Mouse (Mus musculus): Measurements from ENCODE around the gene Snrpc.

The Snrpc gene

DNA sequence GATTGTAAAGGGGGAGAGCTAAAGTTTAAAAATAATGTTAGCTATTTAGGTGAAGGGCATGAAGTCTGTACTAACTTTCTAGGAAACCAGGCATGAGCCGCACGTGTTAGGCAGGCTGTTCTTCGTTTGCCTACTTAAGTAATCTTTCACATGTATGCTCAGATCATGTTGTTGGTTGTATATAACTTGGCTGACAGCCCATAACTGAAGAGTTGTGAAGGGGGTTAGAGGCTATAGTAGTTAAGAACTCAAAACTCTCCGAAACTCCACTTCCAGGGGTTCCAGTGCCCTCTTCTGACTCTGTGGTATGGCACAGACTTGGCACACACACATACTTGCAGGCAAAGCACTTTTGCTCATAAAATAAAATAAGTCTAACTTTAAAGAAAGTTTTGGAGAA lies 28.8 kb downstream of the Snrpc start:
- DNase-seq = no peak

DNA sequence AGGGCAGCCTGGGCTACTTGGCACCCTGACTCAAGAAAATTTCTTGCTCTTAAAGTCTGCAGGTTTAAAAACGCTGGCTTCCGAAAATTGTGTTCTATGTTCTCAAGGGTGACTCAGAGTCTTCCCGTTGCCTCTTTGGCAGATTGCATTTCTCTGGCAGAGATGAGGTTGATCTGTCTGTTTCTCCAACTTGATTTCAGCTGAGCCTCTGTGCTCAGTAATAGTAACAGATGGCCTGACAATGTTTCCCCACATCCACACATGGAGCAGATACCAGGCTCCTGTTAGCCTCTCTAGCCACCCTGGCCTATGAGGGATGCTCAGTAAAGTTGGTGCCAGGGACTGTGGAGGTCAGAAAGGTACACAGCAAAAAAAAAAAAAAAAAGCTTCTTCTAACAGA lies 33.9 kb downstream of the Snrpc start:
- DNase-seq = no peak

GRCm38 (mm10) chr17:27873583-27873982 lies 35.6 kb downstream of the Snrpc start:
- no peak for DNase-seq

DNA sequence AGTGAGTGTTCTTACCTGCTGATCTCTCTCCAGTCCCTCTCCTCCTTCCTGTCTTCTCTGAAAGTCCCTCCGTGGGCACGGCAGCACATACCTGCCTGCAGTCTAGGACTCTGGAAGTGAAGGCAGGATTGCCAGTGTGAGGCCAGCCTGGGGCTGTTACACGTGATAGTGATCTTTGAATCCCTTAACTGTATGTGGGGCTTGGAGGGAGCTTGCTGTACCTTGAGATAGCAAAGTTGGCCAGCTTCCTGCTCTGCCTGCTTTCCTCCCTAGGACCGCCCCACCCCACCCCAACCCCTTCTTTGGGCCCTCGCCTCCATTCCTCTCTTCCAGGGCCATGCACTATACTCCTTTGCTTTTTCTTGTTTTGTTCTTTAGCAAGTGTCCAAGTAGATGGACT lies 36.6 kb downstream of the Snrpc start:
- no peak for DNase-seq

DNA sequence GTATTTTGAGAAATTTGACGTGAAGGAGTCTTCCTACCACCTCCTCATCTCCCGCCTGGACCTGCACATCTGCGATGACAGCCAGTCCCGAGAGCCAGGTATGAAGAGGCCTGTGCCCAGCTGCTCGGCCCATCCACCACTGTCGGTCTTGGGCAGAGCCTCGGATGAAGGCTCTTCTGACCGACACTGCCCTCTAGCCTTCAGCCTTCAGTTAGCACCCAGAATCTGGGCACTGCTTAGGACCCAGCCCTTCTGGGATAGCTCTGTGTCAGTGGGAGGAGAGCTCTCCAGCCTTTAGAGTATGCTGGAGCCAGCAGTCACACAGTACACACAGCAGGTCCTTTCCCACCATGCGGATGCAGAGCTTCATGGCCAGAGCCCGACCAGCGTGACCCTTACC lies 43.6 kb downstream of the Snrpc start:
- DNase-seq = peak; percentile 33

GRCm38 (mm10) chr17:27883129-27883528 lies 45.2 kb downstream of the Snrpc start:
- DNase-seq = no peak

- DNase-seq = no peak
Measured at GRCm38 (mm10) chr17:27883994-27884393, 46.0 kb downstream of the Snrpc start.

- DNase-seq = no peak
Measured at GRCm38 (mm10) chr17:27886499-27887210, 48.7 kb downstream of the Snrpc start.
